Mouse (Mus musculus) megakaryocyte-erythroid progenitor cell, adult 5 weeks (primary cell): Measurements from ENCODE around the gene Zc3hav1. TPM values are rescaled to one million over a fixed set of nuclear protein-coding genes. Genes with fewer than 3 reads are reported as not detected.

Experiments
- polyA plus RNA-seq: library from polyadenylated mRNA; stranded (reverse); fragments of >175 nt; gene quantifications from 2 replicates; pipeline ENCODE4 v1.2.3, GENCODE M21; 2012

Zc3hav1 gene
- 27.8 and 30.1 TPM in 2 replicates for polyA plus RNA-seq

DNA sequence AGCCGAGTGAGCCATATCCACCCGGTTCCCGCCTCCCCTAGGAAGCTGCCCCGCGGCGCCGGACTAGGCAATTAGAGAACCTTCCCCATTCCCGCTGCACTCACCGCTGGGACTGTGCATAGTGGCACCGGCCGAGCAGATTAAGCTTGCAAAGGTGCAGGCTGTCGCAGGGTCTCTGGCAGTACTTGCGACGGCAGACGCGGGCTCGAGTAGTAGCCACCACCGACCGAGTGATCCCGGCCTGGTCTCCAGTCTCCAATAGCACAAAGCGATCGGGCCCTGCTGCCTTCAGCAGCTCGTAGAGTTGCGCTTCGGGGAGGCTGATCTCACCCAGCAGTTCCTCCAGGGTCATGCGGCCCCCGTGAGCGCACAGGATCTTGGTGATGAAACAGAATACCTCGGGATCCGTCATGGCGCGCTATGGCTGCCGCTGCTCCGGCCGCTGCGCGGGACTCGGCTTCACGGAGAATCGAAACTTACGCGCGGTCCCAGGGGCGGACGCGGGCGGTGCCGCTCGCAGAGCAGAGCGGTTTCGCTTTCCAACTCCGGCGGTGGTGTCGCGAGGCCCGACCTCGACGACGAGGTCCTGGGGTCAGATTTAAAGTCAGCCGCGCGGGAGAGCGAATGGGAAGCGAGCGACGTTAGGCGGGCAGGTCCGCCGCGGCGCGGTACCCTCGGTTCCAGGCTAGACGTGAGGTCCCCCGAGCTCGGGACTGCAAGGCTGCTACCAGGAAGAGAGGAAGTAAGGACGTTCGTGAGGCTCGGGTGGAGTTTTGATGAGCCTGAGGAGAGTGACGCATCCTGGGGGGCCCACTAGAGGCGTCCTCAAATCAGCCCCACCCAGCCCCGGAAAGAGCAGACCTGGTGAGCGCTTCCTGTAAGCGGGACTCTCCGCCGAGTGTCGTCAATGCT lies at the start of gene Zc3hav1:
Zc3hav1 (minus strand) TSS at position 793 of the 912 bp plus-strand sequence.

DNA sequence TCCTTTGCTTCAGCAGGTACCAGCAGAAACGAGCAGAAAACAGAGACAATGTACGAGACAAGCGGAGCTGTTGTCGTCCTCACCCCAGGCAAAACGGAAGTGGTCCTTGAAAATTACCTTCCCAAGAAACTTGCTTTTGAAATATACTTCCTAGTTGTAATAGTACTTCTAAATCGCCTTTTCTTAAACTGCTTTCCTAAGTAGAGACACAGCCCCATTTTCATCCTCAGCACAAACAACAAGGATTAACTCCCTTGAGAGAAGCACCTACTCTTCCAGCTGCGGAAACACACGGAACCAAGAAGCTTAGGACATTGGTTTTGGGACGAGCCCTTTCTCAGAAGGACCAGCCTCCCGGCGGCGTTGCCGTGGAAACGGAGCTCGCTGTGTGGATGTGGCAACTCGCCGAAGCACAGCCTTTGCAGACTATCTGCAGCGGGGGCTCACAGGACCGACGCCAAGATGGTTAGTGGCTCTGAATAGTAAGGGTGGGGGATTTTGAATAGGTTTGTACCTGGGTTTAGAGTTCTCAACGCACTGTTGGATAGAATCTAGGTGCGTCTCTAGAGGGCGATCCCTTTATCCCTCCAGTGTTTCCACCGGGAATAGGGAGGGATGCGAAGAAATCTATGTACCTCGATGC lies 26.8 kb upstream of the Zc3hav1 start, which contains the start of gene Ttc26:
Ttc26 (plus strand) TSS at position 341 of the 643 bp plus-strand sequence.

DNA sequence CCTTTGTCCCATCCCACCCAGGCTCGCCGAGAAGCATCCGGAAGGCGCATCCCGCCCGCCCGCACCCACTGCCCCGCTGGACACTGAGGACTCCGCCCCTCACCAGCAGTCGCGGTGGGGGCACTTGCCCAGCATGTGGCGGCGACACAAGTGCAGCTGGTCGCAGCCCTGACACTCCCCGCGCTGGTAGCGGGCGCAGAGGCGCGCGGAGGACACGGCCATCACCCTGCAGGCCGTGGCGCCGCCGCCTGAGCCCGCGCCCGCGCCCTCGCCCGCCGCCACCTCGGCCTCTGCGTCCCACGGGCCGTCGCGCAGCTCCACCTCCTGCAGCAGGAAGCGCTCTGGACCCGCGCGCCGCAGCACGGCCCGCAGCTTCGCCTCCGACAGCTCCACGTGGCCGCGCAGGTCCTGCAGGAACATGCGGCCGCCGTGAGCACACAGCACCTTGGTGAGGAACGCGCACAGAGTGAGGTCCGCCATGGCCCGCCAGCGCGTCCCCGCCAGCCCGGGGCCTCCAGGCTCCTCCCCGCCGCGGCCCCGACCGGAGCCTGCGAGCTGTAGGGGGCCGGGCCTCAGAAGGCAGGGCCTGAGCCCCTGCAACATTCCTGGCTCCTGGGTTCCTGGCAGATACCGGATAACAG lies 55.5 kb downstream of the Zc3hav1 start, which contains the start of gene Zc3hav1l:
Zc3hav1l (minus strand) TSS at position 499 of the 641 bp plus-strand sequence.

Other genes starting within 250 kb of the Zc3hav1 start
- not detected in 2 replicates for gene Tmem213, start 245.3 kb downstream of the Zc3hav1 start, polyA plus RNA-seq
- 0.04 TPM in 1 of 2 replicates, not detected in the other for gene Atp6v0a4, start 230.0 kb downstream of the Zc3hav1 start, polyA plus RNA-seq
- gene D630045J12Rik, start 100.6 kb downstream of the Zc3hav1 start, polyA plus RNA-seq = 1.3 and 2.6 TPM in 2 replicates
- gene Zc3hav1l, start 55.3 kb downstream of the Zc3hav1 start, polyA plus RNA-seq = 1.6 and 1.9 TPM in 2 replicates
- gene Ttc26, start 26.9 kb upstream of the Zc3hav1 start, polyA plus RNA-seq = 0.13 and 0.18 TPM in 2 replicates
- 3.0 and 4.4 TPM in 2 replicates for gene Ubn2, start 79.3 kb upstream of the Zc3hav1 start, polyA plus RNA-seq
- gene Fmc1, start 178.9 kb upstream of the Zc3hav1 start, polyA plus RNA-seq = 202 and 217 TPM in 2 replicates
- gene Luc7l2, start 196.7 kb upstream of the Zc3hav1 start, polyA plus RNA-seq = 75.7 and 91.4 TPM in 2 replicates